Mouse (Mus musculus) right cerebral cortex, postnatal 36 days (tissue): ENCODE measurements around the gene AI597479.

Experiments used
- DNase-seq, 2 experiments: peaks; one replicate each; pipeline ENCODE4 v3.0.0; 2022; ENCODE audit warnings: low spot score in 2 of 2, mixed read lengths in 1 of 2

Gene AI597479

GRCm38 (mm10) chr1:43098031-43098984 is at the start of gene AI597479, which contains the start of gene Tgfbrap1:
AI597479 (plus strand) TSS chr1:43098710.
Tgfbrap1 (minus strand) TSS chr1:43098637.
- peak; percentile 87 to 90 for DNase-seq

GRCm38 (mm10) chr1:43051903-43052302 is 46.6 kb upstream of the AI597479 start:
- peak in 1 of 2 experiments; percentile 10 for DNase-seq

GRCm38 (mm10) chr1:43065615-43066310 is 32.7 kb upstream of the AI597479 start:
- peak; percentile 56 to 69 for DNase-seq

GRCm38 (mm10) chr1:43066573-43066972 is 31.9 kb upstream of the AI597479 start:
- DNase-seq, result no peak

GRCm38 (mm10) chr1:43067551-43067950 is 31.0 kb upstream of the AI597479 start:
- no peak for DNase-seq

GRCm38 (mm10) chr1:43070726-43071125 is 27.8 kb upstream of the AI597479 start:
- DNase-seq, result no peak

GRCm38 (mm10) chr1:43072028-43072427 is 26.5 kb upstream of the AI597479 start:
- DNase-seq, result no peak

GRCm38 (mm10) chr1:43072561-43072960 is 25.9 kb upstream of the AI597479 start:
- DNase-seq, result no peak

- DNase-seq, result no peak
These were observed 23.7 kb upstream of the AI597479 start for GRCm38 (mm10) chr1:43074791-43075190.

GRCm38 (mm10) chr1:43078124-43078523 is 20.4 kb upstream of the AI597479 start:
- no peak for DNase-seq

- no peak for DNase-seq
These were observed 15.6 kb upstream of the AI597479 start for GRCm38 (mm10) chr1:43082946-43083345.

GRCm38 (mm10) chr1:43090418-43090817 is 8.1 kb upstream of the AI597479 start:
- no peak for DNase-seq

GRCm38 (mm10) chr1:43091306-43092055 is 7.0 kb upstream of the AI597479 start:
- DNase-seq, result no peak

GRCm38 (mm10) chr1:43092056-43093015 is 6.2 kb upstream of the AI597479 start:
- DNase-seq, result peak; percentile 57 to 72

GRCm38 (mm10) chr1:43094206-43094605 is 4.3 kb upstream of the AI597479 start:
- DNase-seq, result no peak

GRCm38 (mm10) chr1:43108729-43109128 is 10.2 kb downstream of the AI597479 start:
- no peak for DNase-seq

GRCm38 (mm10) chr1:43110556-43110955 is 12.0 kb downstream of the AI597479 start:
- DNase-seq, result no peak

- peak; percentile 54 to 59 for DNase-seq
These were observed 14.4 kb downstream of the AI597479 start for GRCm38 (mm10) chr1:43112882-43113281.

GRCm38 (mm10) chr1:43117435-43117834 is 18.9 kb downstream of the AI597479 start:
- DNase-seq, result no peak

- DNase-seq, result no peak
These were observed 22.4 kb downstream of the AI597479 start for GRCm38 (mm10) chr1:43120950-43121349.

GRCm38 (mm10) chr1:43122616-43123015 is 24.1 kb downstream of the AI597479 start:
- DNase-seq, result no peak
